Mouse (Mus musculus): ENCODE measurements around the gene Gpsm1. TPM values are rescaled to one million over a fixed set of nuclear protein-coding genes. Genes with fewer than 3 reads are reported as not detected.

Gpsm1 gene
- polyA plus RNA-seq, 1 experiment from 2014 or later: 64.4 TPM

GRCm38 (mm10) chr2:26342044-26342443 is 26.7 kb downstream of the Gpsm1 start:
- peaks cover 30% of the 10 kb centered on the region for H3K36me3 ChIP-seq
- peak overlapping the region; percentile 10; the same call in 1 of the 2 replicates for H3K4me3 ChIP-seq
- peaks cover 52% of the 10 kb centered on the region for H3K4me1 ChIP-seq (replicated peaks)

DNA sequence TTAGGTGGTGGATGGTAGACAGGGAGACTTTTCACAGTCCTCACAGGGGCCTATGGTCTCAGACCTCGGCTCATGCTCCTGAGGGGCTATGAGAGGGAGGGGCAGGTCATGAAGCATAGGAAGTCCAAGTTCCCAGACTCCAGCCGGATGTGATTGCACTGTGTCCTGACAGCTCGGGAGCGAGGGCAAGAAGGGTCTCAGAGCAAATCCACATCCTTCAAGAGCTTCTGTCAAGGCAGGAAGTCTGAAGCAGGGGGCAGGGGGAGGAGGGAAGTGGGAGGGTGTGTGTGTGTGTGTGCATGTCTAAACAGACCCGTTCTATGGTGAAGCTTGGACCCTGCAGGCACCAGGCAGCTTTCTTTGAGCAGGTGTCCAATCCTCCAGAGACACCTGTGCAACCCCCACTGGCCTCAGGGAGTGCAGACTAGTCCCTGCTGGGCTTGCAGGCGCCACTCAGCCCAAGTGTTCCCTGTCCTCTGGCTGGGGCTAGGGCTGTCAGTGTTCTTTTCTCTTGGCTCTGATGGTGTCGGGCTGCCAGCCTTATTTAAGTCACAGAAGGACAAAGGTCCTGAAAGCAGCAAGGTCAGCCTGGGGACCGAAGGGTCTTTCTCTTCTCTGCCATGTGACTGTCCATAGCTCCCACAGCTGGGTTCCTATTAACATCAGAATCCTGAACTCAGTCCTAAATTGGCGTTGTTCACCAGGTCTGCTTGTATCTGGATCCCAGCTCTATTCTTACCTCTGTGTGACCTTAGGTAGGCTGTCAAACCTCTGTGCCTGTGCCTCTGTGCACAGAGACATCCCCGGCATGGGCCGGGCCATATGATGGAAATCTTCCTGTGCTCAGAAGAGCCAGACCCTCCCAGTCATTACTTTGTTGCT is 27.5 kb downstream of the Gpsm1 start:
- Histone ChIP-seq H3K9me3 (replicated peaks) (no peaks in the 10 kb centered on the region), H3K4me2 (peak overlapping the region; percentile 55), H3K4me1 (replicated peaks) (peaks cover 53% of the 10 kb centered on the region), H3K4me3 (no peak overlapping the region), H3K27ac (peak overlapping the region; percentile 96), H3K9ac (peak overlapping the region; percentile 26; the same call in 1 of the 2 replicates), H3K27me3 (no peaks in the 10 kb centered on the region), H3K36me3 (peaks cover 35% of the 10 kb centered on the region)
- ATAC-seq (replicated peaks; ENCODE audit: insufficient number of reproducible peaks, insufficient read depth, low FRiP score, low read depth): no peak; the same call in 1 of the 2 replicates
- 52% methylated on average over 11 of the region's 11 CpGs for WGBS

More at GRCm38 (mm10) chr2:26342044-26342443, 26.7 kb downstream of the Gpsm1 start:
- H3K9ac ChIP-seq: 0 out of 2 replicates have a peak overlapping the region, but pooled peaks have one; percentile 32
- H3K4me2 ChIP-seq: peak overlapping the region; percentile 55
- no peaks in the 10 kb centered on the region for H3K9me3 ChIP-seq (replicated peaks)
- 20% methylated on average over 10 of the region's 10 CpGs for WGBS
- peak; percentile 66 for ATAC-seq (replicated peaks; ENCODE audit: insufficient number of reproducible peaks, insufficient read depth, low FRiP score, low read depth)
- peak overlapping the region; percentile 96 for H3K27ac ChIP-seq
- no peaks in the 10 kb centered on the region for H3K27me3 ChIP-seq

- Histone ChIP-seq H3K4me2 (no peak overlapping the region), H3K27me3 (no peaks in the 10 kb centered on the region), H3K4me3 (no peak overlapping the region), H3K27ac (peak overlapping the region; percentile 23), H3K9me3 (replicated peaks) (no peaks in the 10 kb centered on the region), H3K4me1 (replicated peaks) (peaks cover 33% of the 10 kb centered on the region), H3K9ac (no peak overlapping the region), H3K36me3 (peaks cover 42% of the 10 kb centered on the region)
- 48% methylated on average over 6 of the region's 6 CpGs for WGBS
- ATAC-seq (replicated peaks; ENCODE audit: insufficient number of reproducible peaks, insufficient read depth, low FRiP score, low read depth): no peak
These were observed 32.9 kb downstream of the Gpsm1 start for GRCm38 (mm10) chr2:26348241-26348640.

- no peaks in the 10 kb centered on the region for H3K27me3 ChIP-seq
- H3K27ac ChIP-seq: peak within 1 kb of the TSS; percentile 77
- peak within 1 kb of the TSS; percentile 98 for H3K4me2 ChIP-seq
- peaks cover 31% of the 10 kb centered on the region for H3K4me1 ChIP-seq (replicated peaks)
- H3K4me3 ChIP-seq: peak within 1 kb of the TSS; percentile 78
- peak within 1 kb of the TSS; percentile 89 for H3K9ac ChIP-seq
- peaks cover 16% of the 10 kb centered on the region for H3K36me3 ChIP-seq
- 1% methylated on average over 62 of the region's 62 CpGs for WGBS
- peak; percentile 59 for ATAC-seq (replicated peaks; ENCODE audit: insufficient number of reproducible peaks, insufficient read depth, low FRiP score, low read depth)
- no peaks in the 10 kb centered on the region for H3K9me3 ChIP-seq (replicated peaks)
These were observed 36.3 kb downstream of the Gpsm1 start, which contains the start of gene Dnlz for GRCm38 (mm10) chr2:26351358-26352290. Gene Dnlz (minus strand): TSS chr2:26352110.

DNA sequence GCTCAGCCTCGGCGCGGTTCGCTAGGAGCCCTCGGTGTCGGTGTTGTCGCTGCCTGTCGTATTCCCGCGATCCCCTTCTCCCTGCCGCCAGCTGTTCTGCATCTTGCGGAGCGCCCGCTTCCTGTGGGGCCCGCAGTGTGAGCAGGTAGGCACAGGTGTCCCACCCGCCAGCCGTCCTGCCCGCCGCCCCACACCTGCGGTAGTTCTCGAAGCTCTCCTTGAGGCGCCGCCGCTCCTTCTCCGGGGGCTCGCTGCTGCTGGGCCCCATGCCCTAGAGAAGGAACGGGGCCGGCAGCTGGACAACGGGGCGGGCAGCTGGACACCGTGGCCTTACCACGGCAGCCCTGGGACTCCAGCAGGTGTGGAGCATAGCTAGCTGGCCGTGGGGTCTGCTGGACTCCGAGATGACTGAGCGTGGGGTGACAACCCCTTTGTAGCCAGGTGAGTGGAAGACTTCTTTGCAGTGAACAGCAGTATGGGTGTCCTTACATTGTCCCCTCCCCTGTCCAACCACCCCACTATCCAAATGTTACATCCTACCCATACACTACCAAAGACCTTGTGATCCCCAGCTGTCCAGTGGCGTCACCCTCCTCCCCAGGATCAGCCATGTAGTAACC is 37.1 kb downstream of the Gpsm1 start:
- Histone ChIP-seq H3K9ac (peak overlapping the region; percentile 82), H3K4me1 (replicated peaks) (peaks cover 31% of the 10 kb centered on the region), H3K9me3 (replicated peaks) (no peaks in the 10 kb centered on the region), H3K36me3 (peaks cover 8% of the 10 kb centered on the region), H3K27ac (peak overlapping the region; percentile 31; the same call in 1 of the 2 replicates), H3K4me3 (peak overlapping the region; percentile 78), H3K4me2 (peak overlapping the region; percentile 98), H3K27me3 (no peaks in the 10 kb centered on the region)
- 4% methylated on average over 36 of the region's 36 CpGs for WGBS
- no peak for ATAC-seq (replicated peaks; ENCODE audit: insufficient number of reproducible peaks, insufficient read depth, low FRiP score, low read depth)

DNA sequence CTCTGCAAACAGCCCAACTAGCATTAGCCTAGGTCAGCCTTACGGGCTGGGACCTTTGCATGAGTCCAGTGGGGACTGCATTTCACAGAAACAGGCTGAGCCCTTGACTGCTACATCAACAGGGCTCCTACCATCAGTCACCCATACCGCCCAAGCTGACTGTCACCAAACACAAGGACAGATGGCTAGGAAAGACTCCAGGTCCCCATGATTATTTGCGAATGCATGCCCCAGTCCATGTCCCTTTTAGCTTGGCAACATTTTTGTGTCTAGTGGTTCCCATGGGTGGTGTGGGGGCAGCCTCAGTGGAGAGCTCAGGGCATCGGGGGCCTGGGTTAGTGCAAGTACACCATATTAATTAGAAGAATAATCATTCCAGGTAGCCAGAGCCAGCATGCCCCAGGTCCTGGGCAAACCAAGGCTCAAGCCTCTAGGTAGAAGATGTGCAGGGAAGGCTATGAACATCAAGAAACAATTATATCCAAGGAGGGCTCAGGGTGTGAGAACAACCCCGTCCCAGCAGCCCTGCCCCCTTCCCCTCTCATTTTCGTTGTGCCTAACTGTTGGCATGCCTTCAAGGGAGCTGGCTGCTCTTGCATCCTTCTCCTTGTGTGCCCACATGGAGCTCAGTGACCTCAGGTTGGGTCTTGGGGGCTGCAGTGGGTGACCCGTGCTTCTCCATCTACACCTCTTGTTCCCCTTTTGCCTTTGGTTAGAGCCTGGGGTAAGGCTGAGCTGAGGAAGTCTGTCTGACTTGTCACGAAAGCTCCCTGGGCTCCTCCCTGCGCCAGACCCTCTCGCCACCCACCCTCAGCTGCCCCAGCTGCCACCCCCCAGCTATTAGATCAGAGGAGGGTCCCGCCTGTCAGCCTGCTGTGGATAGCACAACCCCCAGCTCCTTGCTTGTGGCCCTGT is 38.0 kb downstream of the Gpsm1 start:
- Histone ChIP-seq H3K4me2 (peak overlapping the region; percentile 98), H3K36me3 (peaks cover 7% of the 10 kb centered on the region), H3K4me3 (peak overlapping the region; percentile 78), H3K9me3 (replicated peaks) (no peaks in the 10 kb centered on the region), H3K27me3 (no peaks in the 10 kb centered on the region), H3K4me1 (replicated peaks) (peaks cover 25% of the 10 kb centered on the region), H3K27ac (no peak overlapping the region), H3K9ac (no peak overlapping the region)
- no peak for ATAC-seq (replicated peaks; ENCODE audit: insufficient number of reproducible peaks, insufficient read depth, low FRiP score, low read depth)
- 84% methylated on average over 11 of the region's 11 CpGs for WGBS

- no peaks in the 10 kb centered on the region for H3K9me3 ChIP-seq (replicated peaks)
These were observed 39.1 kb downstream of the Gpsm1 start for GRCm38 (mm10) chr2:26354401-26354800.

GRCm38 (mm10) chr2:26356231-26356630 is 40.9 kb downstream of the Gpsm1 start:
- no peak overlapping the region for H3K9ac ChIP-seq
- no peak overlapping the region for H3K4me2 ChIP-seq
- H3K27ac ChIP-seq: no peak overlapping the region
- 78% methylated on average over 4 of the region's 4 CpGs for WGBS
- peaks cover 14% of the 10 kb centered on the region for H3K4me1 ChIP-seq (replicated peaks)
- no peak overlapping the region for H3K4me3 ChIP-seq
- H3K36me3 ChIP-seq: no peaks in the 10 kb centered on the region
- H3K9me3 ChIP-seq (replicated peaks): no peaks in the 10 kb centered on the region
- ATAC-seq (replicated peaks; ENCODE audit: insufficient number of reproducible peaks, insufficient read depth, low FRiP score, low read depth): no peak
- no peaks in the 10 kb centered on the region for H3K27me3 ChIP-seq

More at GRCm38 (mm10) chr2:26354401-26354800, 39.1 kb downstream of the Gpsm1 start:
- Histone ChIP-seq H3K4me1 (replicated peaks) (peaks cover 22% of the 10 kb centered on the region), H3K4me3 (no peak overlapping the region), H3K4me2 (no peak overlapping the region), H3K27me3 (no peaks in the 10 kb centered on the region), H3K27ac (no peak overlapping the region), H3K9ac (no peak overlapping the region), H3K36me3 (no peaks in the 10 kb centered on the region)
- ATAC-seq (replicated peaks; ENCODE audit: insufficient number of reproducible peaks, insufficient read depth, low FRiP score, low read depth): no peak
- WGBS: 83% methylated on average over 4 of the region's 4 CpGs

- no peak for ATAC-seq (replicated peaks; ENCODE audit: insufficient number of reproducible peaks, insufficient read depth, low FRiP score, low read depth)
- H3K9me3 ChIP-seq (replicated peaks): no peaks in the 10 kb centered on the region
- no peaks in the 10 kb centered on the region for H3K27me3 ChIP-seq
- no peak overlapping the region for H3K4me3 ChIP-seq
- peaks cover 12% of the 10 kb centered on the region for H3K4me1 ChIP-seq (replicated peaks)
- H3K27ac ChIP-seq: no peak overlapping the region
- 70% methylated on average over 7 of the region's 7 CpGs for WGBS
- no peak overlapping the region for H3K4me2 ChIP-seq
- no peaks in the 10 kb centered on the region for H3K36me3 ChIP-seq
- H3K9ac ChIP-seq: no peak overlapping the region
These were observed 41.4 kb downstream of the Gpsm1 start for GRCm38 (mm10) chr2:26356678-26357077.

- Histone ChIP-seq H3K27me3 (no peaks in the 10 kb centered on the region), H3K27ac (no peak overlapping the region), H3K4me2 (no peak overlapping the region), H3K9ac (no peak overlapping the region), H3K4me1 (replicated peaks) (peaks cover 9% of the 10 kb centered on the region), H3K36me3 (no peaks in the 10 kb centered on the region), H3K9me3 (replicated peaks) (no peaks in the 10 kb centered on the region), H3K4me3 (no peak overlapping the region)
- no peak for ATAC-seq (replicated peaks; ENCODE audit: insufficient number of reproducible peaks, insufficient read depth, low FRiP score, low read depth)
- 56% methylated on average over 15 of the region's 15 CpGs for WGBS
These were observed 42.2 kb downstream of the Gpsm1 start for GRCm38 (mm10) chr2:26357484-26357883.
